Mouse (Mus musculus): ENCODE data around the gene Hist1h2bn. TPM values are rescaled to one million over a fixed set of nuclear protein-coding genes. Genes with fewer than 3 reads are reported as not detected.
"Not testable (repeated sequence)": the region's sequence is repeated elsewhere in the genome, so short reads cannot be mapped to it uniquely, and the experiment has no call there.

The Hist1h2bn gene
- polyA plus RNA-seq, 1 experiment from 2014 or later = 1.4 TPM

DNA sequence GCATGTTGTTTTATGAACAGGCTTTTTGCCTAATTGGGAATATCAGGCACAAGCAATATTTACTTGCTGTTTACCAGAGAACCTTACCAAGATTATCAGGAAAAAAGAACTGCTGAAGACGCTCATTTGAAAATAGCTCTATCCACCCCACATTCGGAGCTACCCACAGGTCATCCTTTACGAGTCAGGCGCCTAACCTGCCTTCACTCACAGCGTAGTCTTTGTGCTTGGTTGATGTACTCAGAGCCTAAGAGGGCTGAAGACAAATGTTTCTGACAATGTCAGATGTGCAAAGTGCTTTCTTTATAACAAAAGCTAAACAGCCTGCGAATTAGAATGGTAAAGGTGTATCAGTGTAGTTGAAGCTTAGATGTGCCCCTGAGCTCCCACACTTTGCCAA is 30.4 kb downstream of the Hist1h2bn start:
- no peaks in the 10 kb centered on the region for H3K36me3 ChIP-seq
- H3K27ac ChIP-seq (replicated peaks) = peak overlapping the region; percentile 87
- peaks cover 52% of the 10 kb centered on the region for H3K4me1 ChIP-seq
- H3K9me3 ChIP-seq = no peaks in the 10 kb centered on the region
- ATAC-seq (ENCODE audit: extremely low read depth, insufficient number of reproducible peaks, low FRiP score, low TSS enrichment) = no peak
- H3K4me2 ChIP-seq = peak overlapping the region; percentile 79
- 43% methylated on average over 6 of the region's 6 CpGs for WGBS
- H3K4me3 ChIP-seq = peak overlapping the region; percentile 55; the same call in 1 of the 2 replicates
- no peaks in the 10 kb centered on the region for H3K27me3 ChIP-seq (replicated peaks)
- peak overlapping the region; percentile 74 for H3K9ac ChIP-seq

DNA sequence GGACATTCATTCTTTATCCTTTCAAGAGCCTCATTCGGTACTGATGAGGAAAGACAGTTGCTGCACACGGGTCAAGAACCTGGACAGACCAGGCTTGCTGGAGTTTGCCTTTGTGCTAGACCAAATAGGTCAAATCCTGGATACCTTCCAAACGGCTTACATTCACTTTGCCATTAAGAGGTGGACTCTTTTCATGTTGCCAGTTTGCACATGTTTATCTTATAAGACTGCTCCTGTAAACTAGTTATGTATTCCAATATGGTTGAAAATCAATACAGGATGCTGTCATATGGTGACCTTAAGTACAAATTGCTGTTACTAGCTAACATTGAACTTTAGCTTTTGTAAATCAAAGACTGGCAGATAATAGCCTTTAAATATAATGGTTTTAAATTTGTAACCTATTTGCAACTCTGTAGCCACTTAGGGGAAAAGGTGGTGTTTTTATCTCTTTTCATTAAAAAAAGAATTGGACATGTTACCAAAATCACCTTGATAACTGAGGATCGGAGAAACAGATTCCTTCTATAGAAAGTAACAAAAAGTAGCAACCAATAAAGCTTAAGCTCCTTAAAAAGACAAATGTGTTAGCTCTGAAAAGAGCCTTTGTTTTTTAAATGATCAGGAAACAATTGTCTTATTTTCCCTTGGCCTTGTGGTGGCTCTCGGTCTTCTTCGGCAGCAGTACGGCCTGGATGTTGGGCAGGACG is 32.4 kb downstream of the Hist1h2bn start:
- no peaks in the 10 kb centered on the region for H3K9me3 ChIP-seq
- H3K36me3 ChIP-seq = no peaks in the 10 kb centered on the region
- H3K27ac ChIP-seq (replicated peaks) = peak overlapping the region; percentile 86
- peaks cover 45% of the 10 kb centered on the region for H3K4me1 ChIP-seq
- H3K4me2 ChIP-seq = peak overlapping the region; percentile 69
- no peaks in the 10 kb centered on the region for H3K27me3 ChIP-seq (replicated peaks)
- H3K4me3 ChIP-seq = peak overlapping the region; percentile 49
- 10% methylated on average over 8 of the region's 8 CpGs for WGBS
- ATAC-seq (ENCODE audit: extremely low read depth, insufficient number of reproducible peaks, low FRiP score, low TSS enrichment) = no peak
- H3K9ac ChIP-seq = peak overlapping the region; percentile 78

DNA sequence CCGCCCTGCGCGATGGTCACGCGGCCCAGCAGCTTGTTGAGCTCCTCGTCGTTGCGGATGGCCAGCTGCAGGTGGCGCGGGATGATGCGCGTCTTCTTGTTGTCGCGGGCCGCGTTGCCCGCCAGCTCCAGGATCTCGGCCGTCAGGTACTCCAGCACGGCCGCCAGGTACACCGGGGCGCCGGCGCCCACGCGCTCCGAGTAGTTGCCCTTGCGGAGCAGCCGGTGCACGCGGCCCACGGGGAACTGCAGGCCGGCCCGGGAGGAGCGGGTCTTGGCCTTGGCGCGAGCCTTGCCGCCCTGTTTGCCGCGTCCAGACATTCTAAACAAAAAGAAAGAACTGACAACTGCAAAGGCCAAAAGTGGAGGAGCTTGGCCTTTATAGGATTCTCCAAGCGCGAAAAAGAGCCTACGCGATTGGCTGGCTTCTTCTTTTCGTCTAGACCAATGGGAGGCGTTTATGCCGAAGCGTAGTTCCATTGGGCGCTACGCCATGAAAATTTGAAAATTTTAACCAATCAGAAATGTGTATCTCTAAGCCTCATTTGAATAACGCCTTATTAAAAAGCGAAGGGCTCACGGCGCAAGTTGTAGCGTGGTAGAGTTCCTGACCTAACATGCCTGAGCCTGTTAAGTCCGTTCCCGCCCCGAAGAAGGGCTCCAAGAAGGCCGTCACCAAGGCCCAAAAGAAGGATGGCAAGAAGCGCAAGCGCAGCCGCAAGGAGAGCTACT is 33.1 kb downstream of the Hist1h2bn start, which contains the start of the genes Hist1h2an and Hist1h2bp:
Gene Hist1h2an (minus strand): TSS at position 320 of the 731 bp plus-strand sequence.
Gene Hist1h2bp (plus strand): TSS at position 563 of the 731 bp plus-strand sequence.
- Histone ChIP-seq H3K4me3 (peak within 1 kb of the TSS; percentile 49), H3K9ac (peak within 1 kb of the TSS; percentile 78), H3K4me1 (peaks cover 44% of the 10 kb centered on the region), H3K4me2 (peak within 1 kb of the TSS; percentile 69), H3K27ac (replicated peaks) (peak within 1 kb of the TSS; percentile 86)
- H3K9me3 ChIP-seq; H3K36me3 ChIP-seq; H3K27me3 ChIP-seq (replicated peaks): not testable (repeated sequence)
- ATAC-seq (ENCODE audit: extremely low read depth, insufficient number of reproducible peaks, low FRiP score, low TSS enrichment) = peak; percentile 83
- under 1% methylated on average over 43 of the region's 63 CpGs for WGBS

DNA sequence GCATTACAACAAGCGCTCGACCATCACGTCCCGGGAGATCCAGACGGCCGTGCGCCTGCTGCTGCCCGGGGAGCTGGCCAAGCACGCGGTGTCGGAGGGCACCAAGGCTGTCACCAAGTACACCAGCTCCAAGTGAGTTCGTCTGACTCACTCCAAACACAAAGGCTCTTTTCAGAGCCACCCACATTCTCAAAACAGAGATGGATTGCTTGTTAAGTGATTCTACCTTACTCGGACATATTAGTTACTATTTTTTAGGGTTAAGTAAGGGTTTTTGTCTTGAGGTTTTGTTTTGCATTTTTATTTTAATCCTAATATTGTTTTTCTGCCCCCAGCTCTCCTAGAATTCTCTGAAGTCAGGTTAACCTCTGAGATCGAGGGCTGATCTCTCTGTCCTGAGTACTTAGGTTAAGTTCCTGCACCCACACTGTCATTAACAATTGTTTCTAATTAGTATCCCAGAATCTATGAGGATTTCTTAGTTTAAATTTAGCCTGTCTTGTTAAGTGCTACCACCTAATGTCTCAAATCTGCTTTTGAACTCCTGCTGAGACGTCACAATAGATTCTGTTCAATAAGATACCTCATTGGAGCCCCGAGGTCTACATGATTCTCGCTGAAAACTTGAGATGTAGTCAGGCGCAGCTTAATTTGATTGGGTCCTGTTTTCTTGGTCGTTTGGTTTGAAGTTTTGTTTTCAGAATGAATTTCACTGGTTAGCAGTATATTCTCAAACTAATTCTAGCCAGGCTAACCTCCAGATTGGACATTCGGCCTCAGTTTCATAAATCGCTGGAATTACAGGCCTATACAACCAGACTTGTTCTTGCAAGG is 34.1 kb downstream of the Hist1h2bn start:
- no peaks in the 10 kb centered on the region for H3K36me3 ChIP-seq
- peak overlapping the region; percentile 74 for H3K9ac ChIP-seq
- WGBS = 34% methylated on average over 11 of the region's 21 CpGs
- H3K4me2 ChIP-seq = peak overlapping the region; percentile 69
- peak overlapping the region; percentile 49 for H3K4me3 ChIP-seq
- no peaks in the 10 kb centered on the region for H3K27me3 ChIP-seq (replicated peaks)
- H3K9me3 ChIP-seq = no peaks in the 10 kb centered on the region
- ATAC-seq (ENCODE audit: extremely low read depth, insufficient number of reproducible peaks, low FRiP score, low TSS enrichment) = no peak
- H3K4me1 ChIP-seq = peaks cover 37% of the 10 kb centered on the region
- H3K27ac ChIP-seq (replicated peaks) = peak overlapping the region; percentile 80

DNA sequence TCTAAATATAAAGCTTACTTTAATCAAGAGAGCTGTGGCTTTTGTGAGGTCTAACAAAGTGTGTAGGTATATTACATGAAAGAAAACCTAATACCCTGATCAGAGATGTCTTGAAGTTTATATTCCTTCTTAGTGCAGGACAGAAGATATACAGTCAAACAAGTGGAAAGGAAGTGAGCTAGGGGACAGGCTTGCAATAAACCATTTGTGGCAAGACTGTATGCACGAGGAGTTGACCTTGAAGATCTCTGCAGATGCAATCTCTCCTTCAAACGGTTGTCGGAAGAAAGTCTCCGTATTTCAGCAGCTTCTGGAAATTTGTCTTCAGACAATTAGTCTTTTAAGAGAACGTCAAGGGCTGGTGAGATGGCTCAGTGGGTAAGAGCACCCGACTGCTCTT is 36.0 kb downstream of the Hist1h2bn start:
- no peak overlapping the region for H3K4me2 ChIP-seq
- 45% methylated on average over 6 of the region's 6 CpGs for WGBS
- H3K9me3 ChIP-seq = no peaks in the 10 kb centered on the region
- H3K27me3 ChIP-seq (replicated peaks) = no peaks in the 10 kb centered on the region
- no peaks in the 10 kb centered on the region for H3K36me3 ChIP-seq
- no peak overlapping the region for H3K4me3 ChIP-seq
- no peak for ATAC-seq (ENCODE audit: extremely low read depth, insufficient number of reproducible peaks, low FRiP score, low TSS enrichment)
- no peak overlapping the region for H3K27ac ChIP-seq (replicated peaks)
- H3K4me1 ChIP-seq = peaks cover 28% of the 10 kb centered on the region
- H3K9ac ChIP-seq = no peak overlapping the region

DNA sequence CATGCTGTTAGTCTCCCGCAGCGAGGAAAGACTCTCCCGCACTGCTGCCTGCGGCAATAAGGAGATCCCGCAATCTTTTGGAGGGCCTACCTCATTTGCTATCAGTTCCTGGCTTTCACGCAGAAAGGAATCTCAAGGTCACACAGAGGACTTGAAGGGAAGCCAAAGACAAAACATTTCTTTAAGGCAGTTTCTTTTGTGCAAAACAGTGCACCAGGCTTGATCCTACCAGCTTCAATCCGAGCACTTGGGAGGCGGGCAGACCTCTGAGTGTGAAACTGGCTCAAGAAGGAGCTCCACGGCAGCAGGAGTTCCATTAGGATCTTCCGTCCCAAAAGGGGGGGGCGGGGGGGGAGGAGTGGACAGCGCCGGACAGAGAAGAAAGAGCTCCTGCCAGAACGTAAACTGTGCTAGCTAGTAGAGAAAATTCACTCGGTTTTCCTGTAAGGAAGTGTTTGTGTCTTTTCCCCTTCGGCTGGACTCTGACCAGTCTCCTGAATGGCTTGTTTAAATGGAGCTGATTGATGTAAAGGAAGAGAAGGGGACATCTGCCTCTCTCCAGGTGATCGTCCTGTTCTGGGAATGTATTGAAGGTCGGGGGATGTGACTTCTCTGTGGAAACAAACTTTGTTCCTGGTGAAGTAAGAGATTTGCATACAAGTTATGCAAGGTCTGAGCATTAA is 36.8 kb downstream of the Hist1h2bn start:
- peak overlapping the region; percentile 42; the same call in 1 of the 2 replicates for H3K27ac ChIP-seq (replicated peaks)
- ATAC-seq (ENCODE audit: extremely low read depth, insufficient number of reproducible peaks, low FRiP score, low TSS enrichment) = no peak

DNA sequence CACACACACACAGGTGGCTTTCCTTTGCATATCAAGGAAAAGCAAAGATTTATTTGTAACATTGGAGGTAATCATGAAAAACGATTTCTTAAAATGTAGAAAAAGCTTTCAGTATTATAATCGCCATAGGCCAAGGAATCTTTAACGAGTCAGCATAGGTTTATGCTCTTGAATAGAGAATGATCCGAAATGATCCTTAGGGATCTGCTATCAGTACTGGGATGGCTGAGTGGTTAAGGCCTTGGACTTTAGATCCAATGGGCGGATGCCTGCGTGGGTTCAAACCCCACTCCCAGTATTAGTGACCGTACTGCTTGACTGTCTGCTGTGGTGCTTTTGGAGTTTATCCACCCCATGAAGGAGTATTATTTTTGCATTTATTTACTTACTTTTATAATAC is 41.7 kb downstream of the Hist1h2bn start:
- no peak for ATAC-seq (ENCODE audit: extremely low read depth, insufficient number of reproducible peaks, low FRiP score, low TSS enrichment)
- 83% methylated on average over 7 of the region's 7 CpGs for WGBS

More for the DNA sequence above, 36.8 kb downstream of the Hist1h2bn start:
- peaks cover 25% of the 10 kb centered on the region for H3K4me1 ChIP-seq
- peak overlapping the region; percentile 42 for H3K4me3 ChIP-seq
- H3K36me3 ChIP-seq = no peaks in the 10 kb centered on the region
- H3K9me3 ChIP-seq = no peaks in the 10 kb centered on the region
- peak overlapping the region; percentile 72 for H3K4me2 ChIP-seq
- 6% methylated on average over 18 of the region's 18 CpGs for WGBS
- H3K27me3 ChIP-seq (replicated peaks) = no peaks in the 10 kb centered on the region
- peak overlapping the region; percentile 82 for H3K9ac ChIP-seq

DNA sequence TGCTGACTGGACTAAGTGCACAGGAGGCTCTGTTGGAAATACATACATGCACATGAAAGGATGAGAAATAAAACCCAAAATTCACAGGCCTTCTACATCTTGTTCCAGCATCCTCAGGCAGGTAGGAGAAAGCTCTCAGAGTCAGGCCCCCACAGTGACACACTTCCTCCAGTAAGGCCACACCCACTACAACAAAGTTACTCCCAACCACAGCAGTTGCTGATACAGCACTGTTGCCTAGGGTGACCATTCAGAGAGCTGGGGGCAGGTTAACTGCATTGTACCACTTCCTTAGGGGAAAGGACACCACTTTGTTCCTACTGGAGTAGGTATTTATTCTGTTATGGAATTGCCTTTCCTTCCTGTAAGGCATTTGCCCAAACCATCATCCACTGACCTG is 43.2 kb downstream of the Hist1h2bn start:
- not testable (repeated sequence) for H3K4me1 ChIP-seq; H3K4me2 ChIP-seq; H3K36me3 ChIP-seq; ATAC-seq (ENCODE audit: extremely low read depth, insufficient number of reproducible peaks, low FRiP score, low TSS enrichment); H3K27ac ChIP-seq (replicated peaks); H3K4me3 ChIP-seq; H3K9ac ChIP-seq; H3K9me3 ChIP-seq; H3K27me3 ChIP-seq (replicated peaks)

More for the DNA sequence above, 41.7 kb downstream of the Hist1h2bn start:
- H3K4me1 ChIP-seq = peaks cover 5% of the 10 kb centered on the region; the same call in 1 of the 2 replicates
- H3K4me3 ChIP-seq = no peak overlapping the region
- no peak overlapping the region for H3K4me2 ChIP-seq
- no peak overlapping the region for H3K9ac ChIP-seq
- H3K9me3 ChIP-seq = no peaks in the 10 kb centered on the region
- H3K27me3 ChIP-seq (replicated peaks) = no peaks in the 10 kb centered on the region
- no peaks in the 10 kb centered on the region for H3K36me3 ChIP-seq
- no peak overlapping the region for H3K27ac ChIP-seq (replicated peaks)

DNA sequence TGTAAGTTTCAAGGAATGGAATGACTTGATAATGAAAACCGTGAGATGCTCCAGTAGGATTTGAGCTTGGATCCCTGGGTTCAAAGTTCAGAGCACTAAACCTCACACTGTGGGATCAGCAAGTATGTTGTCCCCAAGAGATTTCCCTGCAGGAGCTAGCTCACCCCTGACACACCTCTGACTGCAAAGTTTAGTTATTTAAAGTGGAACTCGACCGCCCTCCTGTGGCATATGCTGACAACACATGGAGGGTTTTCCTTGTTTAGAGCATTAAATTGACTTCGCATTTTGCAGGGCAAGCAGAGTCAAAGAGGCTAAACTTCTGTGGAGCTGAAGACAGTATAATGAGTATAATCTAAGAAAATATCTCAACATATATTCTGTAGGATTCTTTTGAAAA is 49.1 kb downstream of the Hist1h2bn start:
- not testable (repeated sequence) for H3K4me3 ChIP-seq; H3K27me3 ChIP-seq (replicated peaks); H3K36me3 ChIP-seq; H3K4me2 ChIP-seq; ATAC-seq (ENCODE audit: extremely low read depth, insufficient number of reproducible peaks, low FRiP score, low TSS enrichment); H3K27ac ChIP-seq (replicated peaks); H3K9ac ChIP-seq; H3K9me3 ChIP-seq; H3K4me1 ChIP-seq
- WGBS = no CpG with 5 or more reads among the region's 4 CpGs

Measured in heart, embryonic 13.5 days (tissue).